Mouse (Mus musculus): ENCODE measurements around the gene Tango6. TPM values are rescaled to one million over a fixed set of nuclear protein-coding genes. Genes with fewer than 3 reads are reported as not detected.
A peak's percentile ranks its signal among the peaks of the same experiment; 100 is the strongest.
"Not testable (repeated sequence)": the region's sequence is repeated elsewhere in the genome, so short reads cannot be mapped to it uniquely, and the experiment has no call there.

Gene Tango6
- total RNA-seq, 2 experiments from 2014 or later: 8.9 to 9.9 TPM

- no peak for DNase-seq
Measured at GRCm38 (mm10) chr8:106880121-106880707, 197.3 kb downstream of the Tango6 start.

GRCm38 (mm10) chr8:106884094-106884493 is 201.2 kb downstream of the Tango6 start:
- not testable (repeated sequence) for DNase-seq

GRCm38 (mm10) chr8:106884826-106885400 is 202.0 kb downstream of the Tango6 start:
- not testable (repeated sequence) for DNase-seq

- DNase-seq: peak; percentile 40
Measured at GRCm38 (mm10) chr8:106887336-106888189, 204.7 kb downstream of the Tango6 start.

GRCm38 (mm10) chr8:106888803-106889202 is 205.9 kb downstream of the Tango6 start:
- no peak for DNase-seq

GRCm38 (mm10) chr8:106892210-106892805 is 209.4 kb downstream of the Tango6 start:
- DNase-seq: no peak

- peak; percentile 50 for DNase-seq
Measured at GRCm38 (mm10) chr8:106892806-106893451, 210.1 kb downstream of the Tango6 start.

- DNase-seq: peak; percentile 86
Measured at GRCm38 (mm10) chr8:106893481-106894156, 210.8 kb downstream of the Tango6 start, which contains the start of gene Utp4. Gene Utp4 (plus strand): TSS chr8:106893636.

GRCm38 (mm10) chr8:106899473-106899872 is 216.6 kb downstream of the Tango6 start:
- no peak for DNase-seq

Other genes with a start within 250 kb of the Tango6 start
- not detected for gene 6030452D12Rik, start 182.5 kb upstream of the Tango6 start, total RNA-seq (2021)
- gene Cdh3, start 172.2 kb upstream of the Tango6 start, total RNA-seq (2021): under 1 TPM in 1 of 2 experiments, not detected in 1; 0.05 TPM
- 10 to 100 TPM; 92.1 to 97.0 TPM for gene Gm10073, start 109.6 kb upstream of the Tango6 start, total RNA-seq (2021)
- under 1 TPM; 0.43 to 0.49 TPM for gene Cdh1, start 79.7 kb upstream of the Tango6 start, total RNA-seq (2021)
- gene Has3, start 187.2 kb downstream of the Tango6 start, total RNA-seq (2021): 1 to 10 TPM in 1 of 2 experiments, under 1 TPM in 1; 0.74 to 1.3 TPM
- 10 to 100 TPM; 18.0 to 20.0 TPM for gene Utp4, start 210.6 kb downstream of the Tango6 start, total RNA-seq (2021)

Measured in gastrocnemius, postnatal 25 days (tissue).